Mouse (Mus musculus): ENCODE data around the gene Gm572. TPM values are rescaled to one million over a fixed set of nuclear protein-coding genes. Genes with fewer than 3 reads are reported as not detected.

Gm572 gene
- not detected in 2 replicates for polyA plus RNA-seq (2016; fragmentation: Nextera tagmentation; extraction: Ambion mirVana)

- Histone ChIP-seq H3K36me3 (replicated peaks) (no peaks in the 10 kb centered on the region), H3K4me2 (peak within 1 kb of the TSS; percentile 41), H3K27me3 (peaks cover 2% of the 10 kb centered on the region; the same call in 1 of the 2 replicates), H3K9me3 (no peaks in the 10 kb centered on the region), H3K4me3 (replicated peaks) (no peak within 1 kb of the TSS), H3K9ac (no peak within 1 kb of the TSS), H3K4me1 (peaks cover 8% of the 10 kb centered on the region; the same call in 1 of the 2 replicates), H3K27ac (no peak within 1 kb of the TSS)
- peak; percentile 23; the same call in 1 of the 2 replicates for ATAC-seq (ENCODE audit: low FRiP score)
- WGBS = 70% methylated on average over 15 of the region's 15 CpGs
Observed at GRCm38 (mm10) chr4:148643291-148644156, at the start of gene Gm572. Gene Gm572, plus strand, starts transcription at chr4:148643317.

- Histone ChIP-seq H3K36me3 (replicated peaks) (peaks cover 58% of the 10 kb centered on the region), H3K4me1 (peaks cover 32% of the 10 kb centered on the region)
Observed at GRCm38 (mm10) chr4:148593996-148594395, 49.1 kb upstream of the Gm572 start.

GRCm38 (mm10) chr4:148595916-148596315 lies 47.2 kb upstream of the Gm572 start:
- Histone ChIP-seq H3K27me3 (no peaks in the 10 kb centered on the region), H3K36me3 (replicated peaks) (peaks cover 63% of the 10 kb centered on the region), H3K4me2 (no peak overlapping the region; the same call in 1 of the 2 replicates), H3K4me3 (replicated peaks) (no peak overlapping the region), H3K9me3 (no peaks in the 10 kb centered on the region), H3K27ac (0 out of 2 replicates have a peak overlapping the region, but pooled peaks have one; percentile 42), H3K4me1 (peaks cover 28% of the 10 kb centered on the region), H3K9ac (no peak overlapping the region)
- no peak for ATAC-seq (ENCODE audit: low FRiP score)
- WGBS = 53% methylated on average over 6 of the region's 6 CpGs

More at GRCm38 (mm10) chr4:148593996-148594395, 49.1 kb upstream of the Gm572 start:
- Histone ChIP-seq H3K27me3 (no peaks in the 10 kb centered on the region), H3K4me3 (replicated peaks) (no peak overlapping the region), H3K9ac (no peak overlapping the region), H3K9me3 (no peaks in the 10 kb centered on the region), H3K27ac (no peak overlapping the region), H3K4me2 (no peak overlapping the region)
- WGBS = 93% methylated on average over 11 of the region's 11 CpGs
- no peak for ATAC-seq (ENCODE audit: low FRiP score)

GRCm38 (mm10) chr4:148596731-148597130 lies 46.4 kb upstream of the Gm572 start:
- Histone ChIP-seq H3K9me3 (no peaks in the 10 kb centered on the region), H3K9ac (no peak overlapping the region), H3K4me3 (replicated peaks) (no peak overlapping the region), H3K4me2 (no peak overlapping the region), H3K27me3 (no peaks in the 10 kb centered on the region), H3K36me3 (replicated peaks) (peaks cover 63% of the 10 kb centered on the region), H3K4me1 (peaks cover 28% of the 10 kb centered on the region), H3K27ac (no peak overlapping the region)
- ATAC-seq (ENCODE audit: low FRiP score) = no peak
- 98% methylated on average over 3 of the region's 3 CpGs for WGBS

GRCm38 (mm10) chr4:148598826-148599225 lies 44.3 kb upstream of the Gm572 start:
- Histone ChIP-seq H3K4me2 (no peak overlapping the region), H3K4me3 (replicated peaks) (no peak overlapping the region), H3K36me3 (replicated peaks) (peaks cover 52% of the 10 kb centered on the region), H3K4me1 (peaks cover 11% of the 10 kb centered on the region; the same call in 1 of the 2 replicates), H3K9me3 (no peaks in the 10 kb centered on the region), H3K27me3 (no peaks in the 10 kb centered on the region), H3K9ac (no peak overlapping the region), H3K27ac (no peak overlapping the region)
- ATAC-seq (ENCODE audit: low FRiP score) = no peak
- WGBS = 97% methylated on average over 12 of the region's 12 CpGs

GRCm38 (mm10) chr4:148600316-148600715 lies 42.8 kb upstream of the Gm572 start:
- Histone ChIP-seq H3K36me3 (replicated peaks) (peaks cover 37% of the 10 kb centered on the region), H3K4me2 (no peak overlapping the region), H3K27me3 (no peaks in the 10 kb centered on the region), H3K9me3 (no peaks in the 10 kb centered on the region), H3K27ac (no peak overlapping the region), H3K9ac (no peak overlapping the region), H3K4me1 (0 out of 2 replicates have a peak, but pooled peaks cover 6% of the 10 kb centered on the region), H3K4me3 (replicated peaks) (no peak overlapping the region)
- WGBS = 90% methylated on average over 4 of the region's 4 CpGs
- no peak for ATAC-seq (ENCODE audit: low FRiP score)

- Histone ChIP-seq H3K9me3 (no peaks in the 10 kb centered on the region), H3K36me3 (replicated peaks) (peaks cover 23% of the 10 kb centered on the region), H3K4me1 (no peaks in the 10 kb centered on the region), H3K27me3 (no peaks in the 10 kb centered on the region), H3K4me3 (replicated peaks) (no peak overlapping the region), H3K27ac (no peak overlapping the region), H3K4me2 (no peak overlapping the region), H3K9ac (no peak overlapping the region)
- 90% methylated on average over 4 of the region's 4 CpGs for WGBS
- no peak for ATAC-seq (ENCODE audit: low FRiP score)
Observed at GRCm38 (mm10) chr4:148601871-148602270, 41.2 kb upstream of the Gm572 start.

GRCm38 (mm10) chr4:148602357-148603120 lies 40.6 kb upstream of the Gm572 start, which contains the start of gene Masp2:
Gene Masp2, plus strand, starts transcription at chr4:148602554.
- Histone ChIP-seq H3K36me3 (replicated peaks) (peaks cover 18% of the 10 kb centered on the region), H3K4me3 (replicated peaks) (no peak within 1 kb of the TSS), H3K4me2 (no peak within 1 kb of the TSS), H3K27me3 (no peaks in the 10 kb centered on the region), H3K4me1 (no peaks in the 10 kb centered on the region), H3K27ac (no peak within 1 kb of the TSS), H3K9me3 (no peaks in the 10 kb centered on the region), H3K9ac (no peak within 1 kb of the TSS)
- WGBS = 90% methylated on average over 14 of the region's 14 CpGs
- no peak for ATAC-seq (ENCODE audit: low FRiP score)

GRCm38 (mm10) chr4:148603376-148604139 lies 39.6 kb upstream of the Gm572 start:
- H3K27ac ChIP-seq = no peak overlapping the region
- H3K9me3 ChIP-seq = no peaks in the 10 kb centered on the region
- no peak overlapping the region for H3K9ac ChIP-seq
- peaks cover 10% of the 10 kb centered on the region for H3K36me3 ChIP-seq (replicated peaks)
- ATAC-seq (ENCODE audit: low FRiP score) = no peak
- H3K4me1 ChIP-seq = no peaks in the 10 kb centered on the region
- no peak overlapping the region for H3K4me2 ChIP-seq
- H3K27me3 ChIP-seq = no peaks in the 10 kb centered on the region
- WGBS = 68% methylated on average over 10 of the region's 10 CpGs
- no peak overlapping the region for H3K4me3 ChIP-seq (replicated peaks)

GRCm38 (mm10) chr4:148604141-148604540 lies 39.0 kb upstream of the Gm572 start:
- no peak for ATAC-seq (ENCODE audit: low FRiP score)
- no peaks in the 10 kb centered on the region for H3K9me3 ChIP-seq
- H3K9ac ChIP-seq = no peak overlapping the region
- peaks cover 4% of the 10 kb centered on the region; the same call in 1 of the 2 replicates for H3K36me3 ChIP-seq (replicated peaks)
- WGBS = 85% methylated on average over 7 of the region's 7 CpGs
- H3K27ac ChIP-seq = no peak overlapping the region
- H3K4me2 ChIP-seq = no peak overlapping the region
- no peaks in the 10 kb centered on the region for H3K4me1 ChIP-seq
- no peak overlapping the region for H3K4me3 ChIP-seq (replicated peaks)
- H3K27me3 ChIP-seq = no peaks in the 10 kb centered on the region

- peak; percentile 50; the same call in 1 of the 2 replicates for ATAC-seq (ENCODE audit: low FRiP score)
- Histone ChIP-seq H3K4me3 (replicated peaks) (no peak overlapping the region), H3K27ac (no peak overlapping the region), H3K36me3 (replicated peaks) (no peaks in the 10 kb centered on the region; the same call in 1 of the 2 replicates), H3K9ac (no peak overlapping the region), H3K9me3 (no peaks in the 10 kb centered on the region), H3K27me3 (no peaks in the 10 kb centered on the region), H3K4me1 (no peaks in the 10 kb centered on the region), H3K4me2 (no peak overlapping the region)
- WGBS = 89% methylated on average over 3 of the region's 3 CpGs
Observed at GRCm38 (mm10) chr4:148604541-148605165, 38.5 kb upstream of the Gm572 start.

All from forebrain, embryonic 12.5 days (tissue).